Mouse (Mus musculus) heart, embryonic 16.5 days (tissue): Measurements from ENCODE around the gene Cyp2c23. TPM values are rescaled to one million over a fixed set of nuclear protein-coding genes. Genes with fewer than 3 reads are reported as not detected.

Experiments
- ATAC-seq: fragments of 200-750 bp; cut with Nextera tagmentation; replicated peaks from 2 replicates; pipeline ENCODE4 v1.8.0; 2017; ENCODE audit warnings: moderate number of reproducible peaks; ENCODE audit not compliant: insufficient read depth, low FRiP score; ENCODE audit errors: extremely low read depth
- H3K27ac ChIP-seq: fragments of 300-500 bp; sonication (generic); 2 replicates; pipeline ENCODE4 v1.5.1; 2014; ENCODE audit warnings: mild to moderate bottlenecking, low read length, control low read depth, moderate library complexity
- H3K27me3 ChIP-seq: fragments of 300-500 bp; sonication (generic); 2 replicates; pipeline ENCODE4 v1.6.1; 2014; ENCODE audit warnings: low read length, mixed read lengths; ENCODE audit not compliant: control insufficient read depth, insufficient read depth
- H3K36me3 ChIP-seq: fragments of 300-500 bp; sonication (generic); 2 replicates; pipeline ENCODE4 v1.6.1; 2014; ENCODE audit not compliant: control insufficient read depth, insufficient read depth
- H3K4me1 ChIP-seq: fragments of 300-500 bp; sonication (generic); 2 replicates; pipeline ENCODE4 v1.6.1; 2014; ENCODE audit warnings: low read length, mixed read lengths; ENCODE audit not compliant: control insufficient read depth, insufficient read depth
- H3K4me2 ChIP-seq: fragments of 300-500 bp; sonication (generic); 2 replicates; pipeline ENCODE4 v1.6.1; 2014; ENCODE audit warnings: low read depth, mild to moderate bottlenecking, control low read depth, low read length
- H3K4me3 ChIP-seq: fragments of 300-500 bp; sonication (generic); 2 replicates; pipeline ENCODE4 v1.5.1; 2014; ENCODE audit warnings: mild to moderate bottlenecking, control low read depth, low read length
- H3K9ac ChIP-seq: fragments of 300-500 bp; sonication (generic); 2 replicates; pipeline ENCODE4 v1.6.1; 2014; ENCODE audit warnings: low read length, control low read depth
- H3K9me3 ChIP-seq: fragments of 300-500 bp; sonication (generic); replicated peaks from 2 replicates; pipeline ENCODE4 v1.6.1; 2016; ENCODE audit warnings: low read length; ENCODE audit not compliant: control insufficient read depth
- WGBS: fragments of 180-500 bp; shearing (Covaris S2); extraction: QIAGEN DNeasy Blood & Tissue Kit; methylation state at CpG from one replicate; pipeline ENCODE4 v1.1.7; 2014; 5-methylcytosine and 5-hydroxymethylcytosine counted together
- polyA plus RNA-seq: library from polyadenylated mRNA; unstranded; fragments of >200 nt; fragmentation: Nextera tagmentation; extraction: Ambion mirVana; gene quantifications from 2 replicates; pipeline ENCODE4 v1.2.1, GENCODE M21; 2015

Cyp2c23 gene
- polyA plus RNA-seq, 1 experiment from 2014 or later, result not detected

DNA sequence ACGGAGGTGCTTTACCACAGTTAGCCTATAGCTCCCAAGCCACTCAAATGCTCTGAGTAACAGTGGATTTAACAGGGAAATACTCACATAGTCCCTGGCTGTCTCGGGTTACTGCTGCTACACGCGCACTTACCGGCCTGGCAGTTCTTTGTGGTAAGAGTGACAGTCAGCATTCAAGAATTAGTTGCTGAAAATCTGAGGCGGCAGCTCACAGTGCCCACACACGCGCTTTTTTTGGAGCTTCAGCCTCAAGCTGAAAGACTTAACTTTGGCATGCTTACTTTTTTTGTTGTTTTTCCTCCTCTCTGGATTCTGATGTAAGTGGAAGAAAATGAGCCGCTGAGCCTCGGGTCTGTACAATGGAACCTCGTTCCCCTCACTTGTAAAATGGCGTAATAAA is 21.8 kb downstream of the Cyp2c23 start:
- Histone ChIP-seq H3K9ac (no peak overlapping the region), H3K9me3 (no peaks in the 10 kb centered on the region), H3K4me2 (no peak overlapping the region), H3K36me3 (no peaks in the 10 kb centered on the region), H3K27me3 (no peaks in the 10 kb centered on the region), H3K4me3 (no peak overlapping the region), H3K4me1 (no peaks in the 10 kb centered on the region), H3K27ac (no peak overlapping the region)
- 55% methylated on average over 12 of the region's 12 CpGs for WGBS
- no peak for ATAC-seq

DNA sequence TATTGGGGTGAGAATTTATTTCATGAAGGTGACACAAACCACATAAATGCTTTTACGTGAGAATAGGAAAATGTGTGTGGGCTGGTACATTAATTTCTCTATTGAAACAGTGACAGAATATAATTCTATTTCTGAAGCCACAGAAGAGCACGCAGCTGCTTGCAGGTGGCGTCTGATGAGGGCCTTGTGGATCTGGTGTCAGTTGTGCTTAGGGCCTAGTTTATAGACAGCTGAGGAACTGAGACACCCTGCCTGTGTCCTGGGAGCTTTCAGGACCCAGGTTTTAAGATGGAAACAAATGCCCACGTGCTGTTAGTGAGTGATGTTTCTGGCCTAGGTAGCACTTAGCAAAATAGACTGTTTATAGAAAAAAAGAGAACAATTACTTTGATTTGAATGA is 24.0 kb downstream of the Cyp2c23 start:
- Histone ChIP-seq H3K27me3 (no peaks in the 10 kb centered on the region), H3K27ac (no peak overlapping the region), H3K36me3 (no peaks in the 10 kb centered on the region), H3K9me3 (no peaks in the 10 kb centered on the region), H3K4me3 (no peak overlapping the region), H3K4me2 (no peak overlapping the region), H3K9ac (no peak overlapping the region), H3K4me1 (no peaks in the 10 kb centered on the region)
- ATAC-seq, result no peak
- 66% methylated on average over 4 of the region's 4 CpGs for WGBS

DNA sequence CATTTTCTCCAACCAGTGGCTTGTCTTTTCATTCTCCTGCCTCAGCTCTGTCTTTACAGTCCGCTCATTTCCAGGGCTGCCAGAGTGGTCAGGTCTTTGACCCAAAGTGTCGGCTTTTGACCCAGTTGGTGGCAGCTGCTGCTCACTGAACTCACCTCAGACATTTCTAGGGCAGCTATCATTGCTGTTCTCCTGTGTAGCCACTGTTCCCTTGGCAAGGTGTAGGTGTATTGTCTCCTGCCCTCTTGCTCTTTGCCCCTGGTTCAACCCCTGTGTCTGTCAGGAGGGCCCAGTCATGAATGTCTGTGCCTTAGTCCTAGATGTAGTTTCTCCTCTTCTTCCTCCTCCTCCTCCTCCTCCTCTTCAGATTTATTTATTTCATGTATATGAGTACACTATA is 24.7 kb downstream of the Cyp2c23 start:
- no peaks in the 10 kb centered on the region for H3K27me3 ChIP-seq
- no peak overlapping the region for H3K4me2 ChIP-seq
- no peak overlapping the region for H3K4me3 ChIP-seq
- no peak overlapping the region for H3K9ac ChIP-seq
- H3K4me1 ChIP-seq, result no peaks in the 10 kb centered on the region
- no peak for ATAC-seq
- no peaks in the 10 kb centered on the region for H3K9me3 ChIP-seq
- H3K36me3 ChIP-seq, result no peaks in the 10 kb centered on the region
- no peak overlapping the region for H3K27ac ChIP-seq
- WGBS, result 91% methylated on average over 2 of the region's 2 CpGs

DNA sequence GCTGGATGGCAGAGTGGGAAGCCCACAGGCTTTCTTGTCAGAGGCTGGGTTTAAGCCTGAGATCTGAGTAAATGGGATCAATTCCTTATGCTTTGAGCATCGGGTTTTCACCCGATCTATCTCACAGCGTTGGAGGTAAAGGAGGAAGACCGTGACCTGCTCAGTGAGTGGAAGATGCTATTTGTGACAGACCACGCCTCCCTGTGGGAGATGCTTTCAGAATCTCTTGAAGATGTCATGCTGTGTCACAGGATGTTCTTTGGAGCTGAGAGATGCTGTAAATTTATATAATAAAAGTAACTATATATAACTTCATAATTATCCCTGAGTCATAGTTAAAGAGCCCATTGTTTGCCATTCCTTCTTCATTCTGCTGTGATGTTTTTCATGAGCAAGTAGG is 28.3 kb downstream of the Cyp2c23 start:
- H3K4me2 ChIP-seq, result no peak overlapping the region
- H3K4me3 ChIP-seq, result no peak overlapping the region
- WGBS, result 66% methylated on average over 5 of the region's 5 CpGs
- H3K9me3 ChIP-seq, result no peaks in the 10 kb centered on the region
- H3K27me3 ChIP-seq, result no peaks in the 10 kb centered on the region
- H3K4me1 ChIP-seq, result no peaks in the 10 kb centered on the region
- no peaks in the 10 kb centered on the region for H3K36me3 ChIP-seq
- no peak for ATAC-seq
- no peak overlapping the region for H3K9ac ChIP-seq
- no peak overlapping the region for H3K27ac ChIP-seq

DNA sequence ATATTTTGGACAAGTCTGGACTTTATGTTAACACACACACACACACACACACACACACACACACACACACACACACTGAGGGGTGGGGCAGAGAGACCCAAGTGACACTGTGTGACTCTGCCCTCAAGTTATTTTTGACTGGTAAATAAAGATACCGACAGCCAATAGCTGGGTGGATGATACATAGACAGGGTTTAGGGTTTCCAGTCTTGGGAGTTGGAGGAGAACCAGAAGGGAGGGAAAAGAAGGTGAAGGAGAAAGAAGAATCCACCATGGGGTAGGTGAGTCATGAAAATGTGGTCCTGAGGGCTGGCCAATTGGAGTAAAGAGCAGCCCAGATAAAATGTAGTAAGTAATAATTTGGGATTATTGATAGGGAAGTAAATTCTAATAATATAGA is 28.9 kb downstream of the Cyp2c23 start:
- no peaks in the 10 kb centered on the region for H3K9me3 ChIP-seq
- WGBS, result 69% methylated on average over 1 of the region's 1 CpGs
- no peaks in the 10 kb centered on the region for H3K27me3 ChIP-seq
- no peak overlapping the region for H3K9ac ChIP-seq
- H3K4me1 ChIP-seq, result 0 out of 2 replicates have a peak, but pooled peaks cover 2% of the 10 kb centered on the region
- ATAC-seq, result no peak
- H3K36me3 ChIP-seq, result no peaks in the 10 kb centered on the region
- H3K4me3 ChIP-seq, result no peak overlapping the region
- H3K4me2 ChIP-seq, result no peak overlapping the region
- no peak overlapping the region for H3K27ac ChIP-seq

DNA sequence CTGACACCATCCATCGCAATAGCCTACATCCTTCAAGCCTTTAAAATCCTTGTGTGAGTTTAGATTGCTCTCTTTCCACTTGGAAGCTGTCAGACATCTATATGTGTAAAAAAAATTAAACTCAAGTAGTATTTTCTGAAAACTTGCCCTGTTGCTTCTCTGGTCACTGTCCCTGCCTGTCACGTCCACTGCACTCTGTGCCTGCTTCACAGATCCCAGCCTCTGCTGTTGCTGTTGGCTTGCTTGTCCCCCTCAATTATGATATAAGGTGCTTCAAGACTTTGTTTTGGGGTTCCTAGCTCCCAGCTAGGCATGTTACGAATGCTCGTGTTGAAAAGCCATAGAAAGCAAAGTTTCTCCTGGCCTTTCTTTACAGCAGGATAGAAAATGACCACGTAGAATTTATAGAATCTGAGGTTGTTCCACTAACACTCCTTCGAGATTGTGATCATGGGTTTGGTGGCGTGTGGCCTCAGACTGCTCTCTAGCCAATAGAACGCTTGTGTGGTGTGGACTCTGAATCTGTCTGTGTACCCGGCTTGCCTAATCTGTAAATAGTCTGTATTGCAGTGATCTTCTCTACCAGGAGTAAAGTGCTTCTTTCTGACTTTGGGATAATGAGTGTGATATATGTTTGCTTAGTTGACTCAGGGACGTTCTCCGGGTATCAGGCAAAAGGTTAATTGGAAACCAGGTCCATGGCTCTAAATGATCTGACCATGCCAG is 30.0 kb downstream of the Cyp2c23 start:
- no peaks in the 10 kb centered on the region for H3K27me3 ChIP-seq
- no peak overlapping the region for H3K27ac ChIP-seq
- no peak overlapping the region for H3K4me3 ChIP-seq
- no peak overlapping the region for H3K9ac ChIP-seq
- H3K4me2 ChIP-seq, result no peak overlapping the region
- no peak for ATAC-seq
- 0 out of 2 replicates have a peak, but pooled peaks cover 5% of the 10 kb centered on the region for H3K4me1 ChIP-seq
- 81% methylated on average over 11 of the region's 11 CpGs for WGBS
- H3K9me3 ChIP-seq, result no peaks in the 10 kb centered on the region
- H3K36me3 ChIP-seq, result no peaks in the 10 kb centered on the region

DNA sequence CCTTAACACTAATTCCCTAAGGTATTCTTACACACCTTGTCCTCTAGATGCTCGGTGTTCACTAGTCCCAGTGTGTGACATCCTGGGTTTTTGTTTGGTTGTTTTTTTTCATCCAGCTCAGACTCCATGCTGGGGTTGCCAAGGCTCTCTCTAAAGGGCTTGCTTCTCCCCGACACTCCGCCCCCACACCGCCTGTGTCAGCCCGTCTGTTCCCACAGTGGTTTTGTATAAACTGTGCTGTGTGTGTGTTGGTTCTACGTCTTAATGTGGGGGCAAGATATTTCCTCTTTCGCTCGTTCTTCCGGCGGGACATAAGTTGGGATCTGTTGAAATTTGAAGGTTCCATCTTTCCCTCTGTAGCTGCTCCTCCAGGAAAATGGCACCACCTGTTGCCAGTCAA is 30.9 kb downstream of the Cyp2c23 start:
- Histone ChIP-seq H3K36me3 (no peaks in the 10 kb centered on the region), H3K4me2 (no peak overlapping the region), H3K27ac (no peak overlapping the region), H3K9ac (no peak overlapping the region), H3K4me3 (no peak overlapping the region), H3K9me3 (no peaks in the 10 kb centered on the region), H3K4me1 (0 out of 2 replicates have a peak, but pooled peaks cover 5% of the 10 kb centered on the region), H3K27me3 (no peaks in the 10 kb centered on the region)
- ATAC-seq, result no peak
- 79% methylated on average over 10 of the region's 10 CpGs for WGBS

DNA sequence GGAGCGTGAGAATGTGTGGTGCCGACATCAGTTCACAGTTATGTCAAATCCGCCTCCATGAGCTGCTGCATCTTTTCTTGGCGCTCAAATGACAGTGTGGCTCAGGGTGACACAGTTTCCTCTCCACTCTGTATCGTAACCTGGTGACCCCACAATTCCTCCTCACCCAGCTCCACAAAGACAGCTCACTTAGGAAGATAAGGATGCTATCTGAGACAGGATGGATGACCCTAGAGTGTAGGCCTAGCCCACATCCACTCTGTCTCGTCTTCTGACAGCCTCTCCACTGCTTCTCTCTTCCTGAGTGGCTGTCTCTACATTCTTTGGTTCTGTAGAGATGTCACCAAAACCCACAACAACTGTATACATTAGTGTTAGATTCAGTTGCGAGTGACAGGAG is 33.6 kb downstream of the Cyp2c23 start:
- H3K27me3 ChIP-seq, result no peaks in the 10 kb centered on the region
- no peak overlapping the region for H3K27ac ChIP-seq
- H3K4me1 ChIP-seq, result 0 out of 2 replicates have a peak, but pooled peaks cover 5% of the 10 kb centered on the region
- H3K36me3 ChIP-seq, result no peaks in the 10 kb centered on the region
- no peak overlapping the region for H3K4me2 ChIP-seq
- 24% methylated on average over 7 of the region's 7 CpGs for WGBS
- no peak overlapping the region for H3K9ac ChIP-seq
- no peak overlapping the region for H3K4me3 ChIP-seq
- ATAC-seq, result peak; percentile 67
- H3K9me3 ChIP-seq, result no peaks in the 10 kb centered on the region

DNA sequence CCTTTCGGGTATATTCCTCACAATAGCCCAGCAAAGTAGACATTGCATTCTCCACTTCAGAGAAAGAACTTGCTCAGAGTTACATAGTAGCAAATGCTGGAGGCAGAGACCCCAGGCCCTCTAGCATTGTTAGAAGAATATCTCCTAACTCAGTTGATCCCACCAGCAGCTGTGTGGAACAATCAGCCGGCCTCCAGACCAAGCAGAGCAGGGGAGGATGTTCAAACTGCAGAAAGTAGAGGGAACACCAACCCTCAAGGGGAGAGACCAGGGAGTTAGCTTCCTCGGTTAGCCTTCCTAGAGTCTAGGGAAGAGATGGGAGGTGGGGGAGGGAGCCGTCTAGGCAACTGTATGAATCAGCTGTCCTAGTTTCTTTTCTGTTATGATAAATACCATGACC is 36.5 kb downstream of the Cyp2c23 start:
- Histone ChIP-seq H3K27me3 (no peaks in the 10 kb centered on the region), H3K4me2 (no peak overlapping the region), H3K4me3 (no peak overlapping the region), H3K36me3 (no peaks in the 10 kb centered on the region), H3K4me1 (0 out of 2 replicates have a peak, but pooled peaks cover 5% of the 10 kb centered on the region), H3K9ac (no peak overlapping the region), H3K27ac (no peak overlapping the region), H3K9me3 (no peaks in the 10 kb centered on the region)
- ATAC-seq, result no peak
- 56% methylated on average over 4 of the region's 4 CpGs for WGBS
